Mouse (Mus musculus) layer of hippocampus, adult 11-12 months (tissue): Measurements from ENCODE around the gene Ganab.

ENCODE experiments used
- DNase-seq: peaks from one replicate; pipeline ENCODE4 v3.0.0; 2022; ENCODE audit warnings: low spot score

The Ganab gene

GRCm38 (mm10) chr19:8929224-8930088 is 31.6 kb downstream of the Ganab start, which contains the start of the genes Rom1 and Eml3:
Rom1 (minus strand) TSS chr19:8929356.
Eml3 (plus strand) TSS chr19:8929552.
- DNase-seq: peak; percentile 77

DNA sequence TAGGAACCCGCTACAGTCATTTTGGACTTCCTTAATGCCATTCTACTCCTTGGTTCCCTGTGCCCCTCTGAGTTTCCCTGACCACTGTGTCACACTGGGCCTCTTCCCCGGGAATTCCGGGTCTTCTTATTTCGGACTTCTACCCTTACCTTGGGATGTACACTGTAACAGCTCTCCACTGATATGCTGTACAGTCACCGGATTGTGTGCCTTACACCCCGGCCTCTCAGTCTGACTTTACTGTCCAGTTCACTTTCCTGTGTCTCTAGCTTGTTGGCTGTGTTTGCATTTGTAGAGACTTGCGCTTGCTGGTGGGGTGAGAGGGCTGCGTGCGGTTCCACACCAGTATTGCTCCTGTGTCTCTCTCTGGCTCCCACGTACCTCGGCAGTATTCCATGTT is 32.2 kb downstream of the Ganab start:
- DNase-seq: no peak

GRCm38 (mm10) chr19:8930771-8931170 is 32.9 kb downstream of the Ganab start:
- no peak for DNase-seq

DNA sequence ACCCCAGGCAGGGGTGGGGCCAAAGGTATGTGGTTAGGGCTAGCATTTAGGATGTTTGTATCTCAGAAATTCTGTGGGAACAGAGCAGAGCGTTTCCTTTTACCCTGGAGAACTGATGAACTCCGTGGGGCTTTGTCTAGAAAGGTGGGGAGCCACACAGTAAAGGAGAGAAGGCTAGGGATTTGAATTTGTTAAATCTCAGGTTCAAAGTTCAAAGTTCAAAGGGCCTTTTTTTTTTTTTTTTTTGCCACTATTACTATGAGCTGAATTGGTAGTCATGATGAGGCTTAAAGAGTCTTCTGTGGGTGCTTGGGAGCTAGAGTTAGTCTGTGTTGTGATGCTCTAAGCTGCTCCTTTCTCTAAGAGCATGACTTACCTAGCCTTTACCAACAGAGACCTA is 38.9 kb downstream of the Ganab start:
- no peak for DNase-seq

- DNase-seq: no peak
Observed at GRCm38 (mm10) chr19:8940526-8941133, 42.8 kb downstream of the Ganab start.

GRCm38 (mm10) chr19:8941136-8941514 is 43.3 kb downstream of the Ganab start:
- no peak for DNase-seq

DNA sequence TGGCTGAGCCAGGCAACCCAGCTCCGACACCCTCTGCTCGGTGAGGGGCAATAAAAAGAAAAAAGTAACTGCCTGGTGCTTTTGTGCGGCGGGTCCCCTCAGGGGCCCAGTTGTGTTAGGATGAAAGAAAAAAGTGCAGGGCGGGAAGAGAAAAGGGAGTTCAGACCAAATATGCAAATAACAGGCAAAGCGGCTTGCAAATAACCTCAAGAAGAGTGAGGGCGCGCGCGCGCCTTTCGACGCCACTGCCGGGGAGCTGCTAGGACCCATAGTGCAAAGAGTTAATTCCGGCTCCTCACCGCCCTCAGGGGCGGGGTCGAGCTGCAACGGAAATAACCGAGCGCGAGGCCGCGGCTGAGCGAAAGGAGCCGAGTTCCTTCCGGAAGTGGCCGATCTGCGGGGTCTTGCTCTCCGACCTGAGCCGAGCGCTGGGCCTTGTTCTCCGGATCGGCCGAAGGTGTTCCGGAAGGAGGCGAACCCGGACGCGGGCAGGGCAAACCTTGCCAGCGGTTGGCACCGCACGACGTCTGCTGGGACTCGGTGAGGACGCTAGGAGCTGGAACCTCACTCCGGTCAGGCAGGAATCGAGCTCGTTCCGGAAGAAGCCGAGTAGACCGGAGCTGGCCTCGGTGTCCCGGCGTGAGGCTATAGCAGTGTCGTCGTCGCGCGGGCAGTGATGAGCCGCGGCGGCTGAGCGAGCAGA is 43.8 kb downstream of the Ganab start, which contains the start of gene Mta2:
Mta2 (plus strand) TSS at position 361 of the 703 bp plus-strand sequence.
- DNase-seq: peak; percentile 94

DNA sequence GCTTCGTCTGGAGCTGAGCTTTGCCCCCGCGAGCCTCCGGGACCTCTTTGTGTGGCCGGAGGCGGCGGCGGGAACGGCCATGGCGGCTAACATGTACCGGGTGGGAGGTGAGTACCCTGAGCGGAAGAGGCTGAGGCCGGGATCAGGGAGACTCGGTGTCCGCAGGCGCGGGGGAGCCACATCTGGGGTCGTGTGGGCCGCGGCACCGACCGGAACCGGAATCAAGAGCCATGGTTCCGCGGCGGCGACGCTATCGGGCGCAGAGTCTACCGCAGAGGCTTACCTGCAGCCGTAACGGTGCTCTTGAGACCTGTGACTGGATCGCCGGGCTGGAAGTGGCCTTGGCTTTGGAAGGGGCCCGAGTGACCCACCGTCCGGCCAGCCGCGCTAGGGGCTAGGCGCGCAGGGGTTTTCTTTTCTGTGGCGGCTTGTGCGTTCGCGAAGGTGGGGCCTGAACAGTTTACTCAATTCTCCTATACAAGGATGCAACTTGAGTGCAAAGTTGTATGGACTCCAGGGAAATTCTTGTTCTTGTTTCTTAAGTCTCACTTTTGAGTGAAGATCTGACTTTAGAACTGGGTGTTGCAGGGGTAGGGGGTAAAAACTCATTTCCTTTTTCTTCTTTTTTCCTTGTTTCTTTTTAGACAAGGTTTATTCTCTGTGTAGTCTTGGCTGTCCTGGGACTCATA is 44.5 kb downstream of the Ganab start:
- DNase-seq: no peak

DNA sequence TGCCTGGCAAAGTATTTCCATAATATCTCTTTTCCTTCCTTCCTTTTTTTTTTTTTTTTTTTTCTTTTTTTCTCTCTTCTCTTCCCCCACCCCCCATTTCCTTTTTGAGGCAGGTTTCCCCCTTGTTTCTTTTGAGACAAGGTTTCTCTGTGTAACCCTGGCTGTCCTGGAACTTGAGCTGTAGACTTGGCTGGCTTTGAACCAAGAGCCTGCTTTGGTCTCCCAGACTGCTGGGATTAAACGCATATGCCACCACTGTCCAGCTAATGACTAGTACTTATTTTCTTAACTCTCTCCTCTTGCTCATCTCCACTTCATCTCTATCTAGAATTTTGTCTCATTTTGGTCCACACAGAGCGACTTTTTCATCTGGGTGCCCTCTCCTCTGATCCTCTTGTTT is 45.2 kb downstream of the Ganab start:
- no peak for DNase-seq

- no peak for DNase-seq
Observed at GRCm38 (mm10) chr19:8944062-8944461, 46.2 kb downstream of the Ganab start.

DNA sequence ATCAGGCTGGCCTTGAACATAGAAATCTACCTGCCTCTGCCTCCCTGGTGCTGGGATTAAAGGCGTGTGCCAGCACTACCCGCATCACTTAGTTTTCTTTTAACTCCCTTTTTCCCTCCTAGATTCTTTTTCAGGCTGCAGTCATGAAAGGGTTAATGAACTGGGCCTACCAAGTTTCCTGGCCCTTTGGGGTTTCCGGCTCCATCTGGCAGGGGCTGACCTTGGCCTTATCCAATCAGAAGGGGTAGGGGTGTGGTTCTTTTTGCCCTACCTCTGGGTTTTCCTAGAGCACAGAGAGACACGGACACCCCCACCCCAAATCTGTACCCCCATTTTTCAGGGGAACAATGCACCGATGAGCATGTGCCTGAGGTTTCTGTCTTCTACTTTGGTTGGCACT is 46.9 kb downstream of the Ganab start:
- DNase-seq: peak; percentile 58

DNA sequence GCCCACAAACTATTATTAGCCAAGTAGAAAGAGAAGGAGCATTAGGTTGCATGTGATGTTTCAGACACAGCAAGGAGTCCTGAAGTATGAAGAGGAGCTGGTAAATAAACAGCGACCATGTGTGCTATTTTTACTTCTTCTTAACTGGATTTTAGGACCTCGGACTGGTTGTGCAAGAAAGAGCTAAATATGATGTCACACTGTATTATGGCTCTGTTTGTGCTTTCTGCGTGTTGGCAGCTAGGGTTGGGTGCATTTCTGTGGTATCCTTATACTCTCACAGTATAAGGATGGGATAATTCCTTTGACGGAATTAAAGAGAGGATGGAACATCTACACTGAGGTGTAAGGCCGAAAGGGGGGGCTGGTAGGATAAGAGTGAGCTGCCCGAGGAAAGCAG is 47.4 kb downstream of the Ganab start:
- DNase-seq: no peak

GRCm38 (mm10) chr19:8946929-8947328 is 49.1 kb downstream of the Ganab start:
- DNase-seq: no peak

DNA sequence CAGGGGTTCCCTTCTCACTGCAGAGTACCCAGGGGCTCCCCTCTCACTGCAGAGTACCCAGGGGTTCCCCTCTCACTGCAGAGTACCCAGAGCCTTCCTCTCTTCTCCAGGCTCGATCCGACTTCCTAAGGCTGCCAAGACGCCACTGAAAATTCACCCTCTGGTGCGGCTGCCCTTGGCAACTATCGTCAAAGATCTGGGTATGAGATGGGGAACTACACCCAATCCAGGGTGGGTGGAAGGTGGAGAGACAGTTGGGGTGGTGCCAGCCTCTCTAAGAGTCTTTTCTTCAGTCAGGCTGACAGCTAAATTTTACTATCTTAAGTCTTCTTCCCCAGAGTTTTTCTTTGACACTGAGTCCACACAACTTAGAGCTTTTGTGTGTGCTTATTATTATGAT is 52.3 kb downstream of the Ganab start:
- no peak for DNase-seq

- DNase-seq: no peak
Observed at GRCm38 (mm10) chr19:8952241-8952640, 54.4 kb downstream of the Ganab start.

DNA sequence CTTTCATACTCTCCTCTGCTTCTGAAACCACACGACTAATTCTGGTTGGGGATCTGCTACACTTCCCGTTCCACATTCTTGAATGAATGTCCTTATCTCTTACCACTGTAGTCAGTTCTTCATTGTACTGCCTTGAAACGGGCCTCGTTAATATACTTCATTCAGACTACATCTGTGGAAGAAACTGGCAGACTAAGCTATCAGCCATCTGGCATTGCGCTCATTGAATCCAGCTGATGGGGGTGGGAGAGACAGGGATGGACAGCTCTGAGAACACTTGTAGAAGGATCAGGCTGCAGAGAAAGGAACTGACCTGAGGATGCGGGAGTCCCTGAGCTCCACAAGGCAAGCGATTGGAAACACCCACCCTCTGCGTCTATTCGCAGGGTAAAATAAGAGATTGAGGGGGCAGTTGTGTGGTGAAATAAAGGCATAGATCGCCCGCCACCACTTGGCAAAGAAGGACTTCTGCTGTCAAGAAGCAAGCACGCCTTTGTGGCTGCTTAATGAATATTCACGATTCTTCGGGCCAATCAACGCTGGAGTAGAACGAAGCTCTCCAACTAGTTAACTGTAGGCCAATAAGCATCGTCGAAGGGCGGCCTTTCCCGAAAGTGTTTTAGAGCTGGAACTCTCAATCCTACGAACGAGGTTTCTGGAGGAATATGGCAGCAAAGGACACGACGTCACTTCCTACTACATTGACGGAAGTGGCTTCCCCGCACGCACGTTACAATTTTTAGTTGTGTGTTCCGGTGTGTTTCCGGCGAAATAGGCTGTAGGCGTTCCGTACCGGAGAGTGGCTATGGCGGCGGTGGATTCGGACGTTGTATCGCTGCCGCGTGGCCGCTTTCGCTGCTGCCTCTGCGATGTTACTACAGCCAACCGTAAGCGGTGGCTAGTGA is 55.5 kb downstream of the Ganab start, which contains the start of gene Tut1:
Tut1 (plus strand) TSS at position 713 of the 905 bp plus-strand sequence.
- DNase-seq: peak; percentile 96

DNA sequence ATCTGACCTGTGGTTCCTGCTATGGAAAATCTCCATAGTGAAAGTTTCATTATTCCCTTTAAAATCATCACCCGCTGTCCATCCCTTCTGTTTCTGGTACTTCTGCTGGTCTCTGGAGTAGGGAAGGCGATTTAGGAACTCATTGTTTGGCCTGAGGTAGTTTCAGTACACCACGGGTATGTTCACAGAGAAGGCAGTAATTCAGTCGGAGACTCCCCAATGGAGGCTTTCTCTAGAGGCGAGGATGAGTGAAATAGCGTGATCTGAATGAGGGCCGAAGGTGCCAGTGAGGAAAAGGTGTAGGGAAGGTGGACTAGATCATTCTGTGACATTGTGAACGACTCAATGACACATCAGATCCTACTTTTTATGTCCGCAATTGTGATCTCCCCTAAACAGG is 56.3 kb downstream of the Ganab start:
- DNase-seq: no peak

DNA sequence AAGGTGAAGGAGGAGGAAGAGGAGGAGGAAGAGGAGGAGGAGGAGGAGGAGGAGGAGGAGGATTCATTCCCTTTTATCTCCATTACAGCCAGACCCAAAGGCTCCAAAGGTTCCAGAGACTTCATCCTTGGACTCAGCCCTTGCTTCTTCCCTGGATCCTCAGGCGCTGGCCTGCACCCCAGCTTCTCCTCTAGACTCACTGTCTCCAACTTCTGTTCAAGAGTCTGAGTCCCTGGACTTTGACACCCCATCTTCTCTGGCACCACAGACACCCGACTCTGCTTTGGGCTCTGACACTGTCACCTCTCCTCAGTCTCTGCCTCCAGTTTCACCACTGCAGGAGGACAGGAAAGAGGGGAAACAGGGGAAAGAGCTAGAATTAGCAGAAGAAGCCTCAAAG is 64.4 kb downstream of the Ganab start:
- DNase-seq: no peak

DNA sequence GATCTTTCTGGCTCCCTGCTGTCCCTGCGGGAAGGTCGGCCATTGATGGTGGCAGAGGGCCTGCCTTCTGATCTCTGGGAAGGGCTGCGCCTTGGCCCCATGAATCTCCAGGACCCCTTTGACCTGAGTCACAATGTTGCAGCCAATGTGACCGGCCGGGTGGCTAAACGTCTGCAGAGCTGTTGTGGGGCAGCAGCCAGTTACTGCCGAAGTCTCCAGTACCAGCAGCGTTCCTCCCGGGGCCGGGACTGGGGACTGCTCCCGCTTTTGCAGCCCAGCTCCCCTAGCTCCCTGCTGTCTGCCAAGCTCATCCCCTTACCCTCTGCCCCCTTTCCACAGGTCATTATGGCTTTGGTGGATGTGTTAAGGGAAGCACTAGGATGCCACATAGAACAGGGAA is 67.2 kb downstream of the Ganab start:
- DNase-seq: no peak

DNA sequence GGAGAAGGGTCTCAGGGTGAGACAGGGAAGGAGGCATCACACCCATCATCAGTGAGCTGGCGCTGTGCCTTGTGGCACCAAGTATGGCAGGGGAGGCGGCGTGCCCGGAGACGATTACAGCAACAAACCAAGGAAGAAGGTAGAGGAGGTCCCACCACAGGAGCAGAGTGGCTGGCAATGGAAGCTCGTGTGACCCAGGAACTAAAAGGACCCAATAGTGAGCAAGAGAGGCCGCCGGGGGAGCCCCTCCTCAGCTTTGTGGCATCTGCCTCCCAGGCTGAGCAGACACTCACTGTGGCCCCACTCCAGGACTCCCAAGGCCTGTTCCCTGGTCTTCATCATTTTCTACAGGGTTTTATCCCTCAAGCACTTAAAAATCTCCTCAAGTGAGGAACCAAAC is 67.9 kb downstream of the Ganab start:
- DNase-seq: peak; percentile 32

DNA sequence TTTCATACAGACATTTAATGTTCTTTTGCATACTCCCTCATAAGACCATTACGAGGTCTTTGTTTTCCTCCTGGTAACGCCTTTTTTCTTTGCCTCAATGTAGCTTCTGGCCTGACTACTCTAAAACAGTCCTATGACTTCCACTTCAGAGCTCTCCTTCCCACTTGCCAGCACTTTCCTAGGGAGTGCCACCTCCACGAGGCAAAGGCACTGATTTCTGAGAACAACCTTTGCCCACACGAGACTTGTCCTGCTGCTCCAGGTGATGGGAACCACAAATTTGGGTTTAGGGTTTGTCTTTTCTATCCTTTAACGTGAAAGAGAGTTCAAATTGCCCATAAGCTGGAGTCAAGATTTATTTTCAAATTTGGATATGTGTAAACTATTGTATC is 68.3 kb downstream of the Ganab start:
- no peak for DNase-seq
